Mouse (Mus musculus) megakaryocyte, embryonic 14.5 days (primary cell): ENCODE measurements around the gene Cyp26a1.

Experiments used
- FLI1 ChIP-seq: IDR thresholded peaks from 2 replicates; pipeline ENCODE4 v1.6.1; 2012; ENCODE audit warnings: low read length, inconsistent platforms, mixed read lengths
- GATA1 ChIP-seq: IDR thresholded peaks from 3 replicates; pipeline ENCODE4 v1.6.1; 2012; ENCODE audit warnings: mixed read lengths, low read length, inconsistent platforms, borderline replicate concordance

DNA sequence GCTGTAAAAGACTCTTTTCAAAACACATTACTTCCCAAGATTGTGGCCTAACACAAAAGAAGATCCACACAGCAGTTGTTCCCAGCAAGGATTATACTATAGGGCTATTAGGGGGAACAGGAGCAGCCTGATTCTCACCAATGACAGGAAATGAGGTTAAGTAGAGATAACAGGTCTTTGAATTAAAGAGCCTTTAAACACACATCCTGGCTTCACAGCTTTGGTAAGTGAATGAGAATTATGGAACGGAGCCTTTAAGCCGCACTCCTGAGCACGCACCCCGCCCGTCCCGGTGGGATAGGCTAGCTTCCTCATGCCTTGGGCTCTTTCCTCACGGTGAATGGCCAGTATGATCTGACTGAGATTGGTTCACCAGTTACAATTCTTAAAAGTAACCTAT is 42.4 kb downstream of the Cyp26a1 start:
- TF ChIP-seq GATA1 (no peak), FLI1 (no peak)
